ENCODE assay signal across 29 mouse cellular contexts in the genomic region with DNA sequence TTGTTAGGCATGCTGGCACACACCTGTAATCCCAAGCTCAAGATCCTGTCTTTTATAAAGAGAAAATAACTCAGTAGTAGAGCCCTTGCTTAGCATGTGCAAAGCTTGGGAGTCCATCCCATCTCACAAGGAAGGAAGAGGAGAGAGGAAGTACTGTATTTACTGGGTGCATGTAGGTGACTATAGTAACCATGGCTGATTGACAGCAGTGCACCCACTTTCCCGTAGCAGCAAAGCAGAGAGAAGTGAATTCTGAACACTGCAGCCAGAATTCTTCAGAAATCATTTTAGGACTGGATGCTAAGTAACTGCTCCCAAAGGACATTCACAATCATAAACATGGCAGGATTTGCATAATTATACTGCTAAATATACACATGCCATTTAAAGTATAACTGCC.
DNase-seq lines count a peak whose midpoint lies in the region; ATAC-seq and TF ChIP-seq lines count a peak whose summit lies in the region.
"Had no signal": no experiment of that assay in that cellular context is flagged by ENCODE, and none has a peak within 500 bp of the region (broad histone marks: within the 10 kb centered on the region; RNA-seq: fewer than 3 reads in every experiment).

No protein-coding gene starts in this region.

- no peaks in the 10 kb centered on the region for H3K4me1 ChIP-seq in neural tube, embryonic 14.5 days (ENCODE audit: control insufficient read depth, insufficient read depth, low read length)
- H3K4me1 ChIP-seq in neural tube, embryonic 15.5 days: no peaks in the 10 kb centered on the region
- peaks cover 5% of the 10 kb centered on the region for H3K4me1 ChIP-seq in cortical plate, adult 2 months (ENCODE audit: control insufficient read depth, insufficient read depth, low read length)
- H3K4me1 ChIP-seq: embryonic facial prominence, embryonic 13.5 days; forebrain, embryonic 13.5 days; heart, embryonic 15.5 days; hindbrain, embryonic 10.5 days; hindbrain, embryonic 15.5 days had no signal

- H3K9ac ChIP-seq in neural tube, embryonic 14.5 days (replicated peaks; ENCODE audit: low read depth, low read length): no peak overlapping the region
- H3K9ac ChIP-seq in neural tube, embryonic 15.5 days (replicated peaks): no peak overlapping the region
- H3K9ac ChIP-seq: embryonic facial prominence, embryonic 13.5 days; forebrain, embryonic 13.5 days; heart, embryonic 12.5 days; heart, embryonic 15.5 days; hindbrain, embryonic 15.5 days had no signal

- no peaks in the 10 kb centered on the region for H3K36me3 ChIP-seq in neural tube, embryonic 14.5 days (ENCODE audit: control insufficient read depth, insufficient read depth, low read length)
- no peaks in the 10 kb centered on the region for H3K36me3 ChIP-seq in neural tube, embryonic 15.5 days
- H3K36me3 ChIP-seq: heart, embryonic 15.5 days; hindbrain, embryonic 15.5 days had no signal

- peak; percentile 60 for ATAC-seq in frontal cortex, adult (ENCODE audit: low TSS enrichment)
- ATAC-seq in neural tube, embryonic 14.5 days (ENCODE audit: low read depth): peak; percentile 54
- no peak for ATAC-seq in neural tube, embryonic 15.5 days (ENCODE audit: low FRiP score)
- ATAC-seq: activated CD4-positive, CD25-positive, alpha-beta regulatory T cell, adult 4 months; CD4-positive, CD25-positive, alpha-beta regulatory T cell, adult 4 months; forebrain, embryonic 13.5 days had no signal

- H3K27ac ChIP-seq in neural tube, embryonic 14.5 days (ENCODE audit: low read depth, low read length): no peak overlapping the region
- H3K27ac ChIP-seq in neural tube, embryonic 15.5 days (replicated peaks): no peak overlapping the region
- 0 out of 2 replicates have a peak overlapping the region, but pooled peaks have one; percentile 3 for H3K27ac ChIP-seq in cortical plate, adult 2 months (ENCODE audit: insufficient read depth, low read length)
- H3K27ac ChIP-seq: embryonic facial prominence, embryonic 10.5 days; embryonic facial prominence, embryonic 13.5 days; forebrain, embryonic 13.5 days; heart, embryonic 15.5 days; hindbrain, embryonic 10.5 days; hindbrain, embryonic 15.5 days had no signal

- 44% methylated on average over 1 of the region's 1 CpGs for WGBS in neural tube, embryonic 14.5 days
- 36% methylated on average over 1 of the region's 1 CpGs for WGBS in neural tube, embryonic 15.5 days

- no peaks in the 10 kb centered on the region for H3K27me3 ChIP-seq in neural tube, embryonic 14.5 days (ENCODE audit: control insufficient read depth, insufficient read depth, low read length)
- H3K27me3 ChIP-seq in neural tube, embryonic 15.5 days (replicated peaks): no peaks in the 10 kb centered on the region
- H3K27me3 ChIP-seq: embryonic facial prominence, embryonic 13.5 days; forebrain, embryonic 13.5 days; heart, embryonic 12.5 days; heart, embryonic 15.5 days; hindbrain, embryonic 15.5 days had no signal

- DNase-seq in frontal cortex, postnatal 25 days (ENCODE audit: low spot score in 2 of 2): no peak
- DNase-seq in left cerebral cortex, postnatal 25 days (ENCODE audit: low spot score in 2 of 2): peak; percentile 27 to 46
- DNase-seq in left cerebral cortex, postnatal 4 days: no peak
- DNase-seq in ovary, adult 18-20 months (ENCODE audit: low spot score): no peak
- DNase-seq: adrenal gland, adult 8-10 months; adrenal gland, postnatal 25 days; cerebellum, adult 11 months; cerebellum, adult 2 months; cerebellum, adult 9-11 months; cerebellum, postnatal 25 days; embryo, embryonic 11 days; gastrocnemius, postnatal 25 days; heart, adult 18-20 months; heart, postnatal 10 days; heart, postnatal 36 days had no signal

- H3K9me3 ChIP-seq in neural tube, embryonic 14.5 days (ENCODE audit: control insufficient read depth, low read length): no peaks in the 10 kb centered on the region
- H3K9me3 ChIP-seq in neural tube, embryonic 15.5 days (replicated peaks): no peaks in the 10 kb centered on the region
- H3K9me3 ChIP-seq: embryonic facial prominence, embryonic 10.5 days; embryonic facial prominence, embryonic 13.5 days; forebrain, embryonic 13.5 days; heart, embryonic 12.5 days; heart, embryonic 15.5 days; hindbrain, embryonic 10.5 days; hindbrain, embryonic 15.5 days had no signal

- H3K4me3 ChIP-seq in neural tube, embryonic 14.5 days (ENCODE audit: low read depth, low read length): no peak overlapping the region
- H3K4me3 ChIP-seq in neural tube, embryonic 15.5 days (replicated peaks): no peak overlapping the region
- no peak overlapping the region for H3K4me3 ChIP-seq in cortical plate, adult 2 months (ENCODE audit: insufficient read depth, low read length)
- H3K4me3 ChIP-seq: embryonic facial prominence, embryonic 10.5 days; embryonic facial prominence, embryonic 13.5 days; erythroblast, embryonic 14.5 days; forebrain, embryonic 13.5 days; heart, embryonic 12.5 days; heart, embryonic 15.5 days; hindbrain, embryonic 10.5 days; hindbrain, embryonic 15.5 days had no signal

- H3K4me2 ChIP-seq in neural tube, embryonic 14.5 days (ENCODE audit: low read depth, low read length): no peak overlapping the region
- no peak overlapping the region for H3K4me2 ChIP-seq in neural tube, embryonic 15.5 days
- H3K4me2 ChIP-seq: embryonic facial prominence, embryonic 13.5 days; forebrain, embryonic 13.5 days; heart, embryonic 12.5 days; heart, embryonic 15.5 days; hindbrain, embryonic 15.5 days had no signal

- TF ChIP-seq POLR2A in cortical plate, adult 2 months (IDR thresholded peaks at IDR 0.05; ENCODE audit: extremely low read depth, insufficient read depth, low read length): no peak

- TF ChIP-seq CTCF in cortical plate, adult 2 months (IDR thresholded peaks at IDR 0.05; ENCODE audit: extremely low read depth, insufficient read depth, low read length): no peak

- intact Hi-C loops in left cerebral cortex, postnatal 25 days (cut with DNase I): no loop called here
- intact Hi-C loops in left cerebral cortex, postnatal 4 days (cut with DNase I): no loop called here

Comparison
In these comparisons a context has a peak if more than half of its experiments do, and no peak if none do; other contexts are left out.
1. DNase-seq: peak in left cerebral cortex, postnatal 25 days (2 of 2); none in frontal cortex, postnatal 25 days (0 of 2), left cerebral cortex, postnatal 4 days (single experiment) and ovary, adult 18-20 months (single experiment).